Mouse (Mus musculus) cerebellum, postnatal 36 days (tissue): Measurements from ENCODE around the gene Arhgef2.
"Not testable (repeated sequence)": the region's sequence is repeated elsewhere in the genome, so short reads cannot be mapped to it uniquely, and the experiment has no call there.

Experiments
- DNase-seq, 2 experiments: peaks; one replicate each; pipeline ENCODE4 v3.0.0; 2021 to 2022; ENCODE audit warnings: mixed read lengths in 2 of 2

The Arhgef2 gene

DNA sequence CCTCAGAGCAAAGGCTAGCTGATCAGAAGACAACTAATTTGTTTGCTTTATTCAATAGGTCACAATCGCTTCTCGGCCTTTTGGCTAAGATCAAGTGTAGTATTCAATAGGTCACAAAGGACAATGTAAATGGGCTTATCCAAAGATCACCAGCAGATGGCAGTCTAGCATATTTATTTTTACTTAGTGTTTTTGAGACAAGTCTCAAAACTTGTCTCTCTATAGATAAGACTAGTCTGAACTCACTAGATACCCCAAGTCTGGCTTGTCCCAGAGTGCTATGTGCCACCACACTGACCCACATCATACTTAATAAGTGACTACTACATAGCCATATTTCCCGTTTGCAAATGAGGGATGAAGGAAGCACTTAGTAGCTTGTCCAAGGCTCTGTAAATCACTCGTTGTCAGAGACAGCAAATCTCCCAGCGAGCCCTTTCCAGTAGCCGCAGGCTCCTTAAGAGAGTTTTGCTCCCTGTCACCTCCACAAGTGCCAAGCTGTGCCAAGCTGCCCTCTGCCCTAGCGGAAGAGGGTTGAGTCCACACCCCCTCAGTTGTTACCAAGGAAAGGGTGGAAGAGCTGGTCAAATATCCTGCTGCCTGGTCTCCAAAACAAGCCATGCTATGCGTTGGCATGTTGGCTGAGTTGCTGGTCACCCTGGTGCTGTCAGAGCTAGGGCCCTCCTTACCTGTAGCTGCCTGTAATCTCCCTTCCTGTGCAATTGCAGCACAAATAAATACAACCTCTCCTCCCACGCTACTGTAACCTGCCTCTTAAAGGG, 13.6 kb upstream of the Arhgef2 start:
- DNase-seq = peak in 1 of 2 experiments; percentile 53

DNA sequence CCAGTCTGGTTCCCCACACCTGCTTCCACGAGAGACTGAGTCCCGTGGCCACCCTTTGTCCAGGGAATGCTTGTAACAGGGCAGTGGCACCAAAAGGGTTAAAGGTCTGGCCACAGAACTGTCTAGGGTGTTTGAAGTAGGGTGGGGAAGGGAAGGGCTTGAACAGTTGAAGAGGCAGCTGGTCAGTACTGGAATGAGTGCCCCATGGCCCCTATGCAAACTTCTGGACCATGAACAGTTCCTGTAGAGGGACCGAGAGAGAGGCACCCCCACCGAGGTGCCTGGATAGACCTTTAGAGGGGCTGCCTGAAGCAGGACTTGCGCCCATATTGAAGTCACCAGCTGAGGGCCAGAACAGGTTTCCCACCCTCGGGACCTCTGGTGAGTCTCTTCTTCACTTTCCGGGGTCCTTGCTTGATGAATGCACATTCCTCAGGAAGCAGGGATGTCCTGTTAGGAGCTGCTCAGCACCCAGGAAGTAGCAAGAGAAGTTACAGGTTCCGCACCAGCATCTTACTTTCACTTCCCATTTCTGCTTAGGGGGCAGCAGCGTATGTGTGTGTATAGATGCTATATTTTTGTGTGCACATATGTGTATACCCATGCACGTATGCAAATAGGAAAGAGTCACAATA, 12.7 kb upstream of the Arhgef2 start:
- DNase-seq = no peak

DNA sequence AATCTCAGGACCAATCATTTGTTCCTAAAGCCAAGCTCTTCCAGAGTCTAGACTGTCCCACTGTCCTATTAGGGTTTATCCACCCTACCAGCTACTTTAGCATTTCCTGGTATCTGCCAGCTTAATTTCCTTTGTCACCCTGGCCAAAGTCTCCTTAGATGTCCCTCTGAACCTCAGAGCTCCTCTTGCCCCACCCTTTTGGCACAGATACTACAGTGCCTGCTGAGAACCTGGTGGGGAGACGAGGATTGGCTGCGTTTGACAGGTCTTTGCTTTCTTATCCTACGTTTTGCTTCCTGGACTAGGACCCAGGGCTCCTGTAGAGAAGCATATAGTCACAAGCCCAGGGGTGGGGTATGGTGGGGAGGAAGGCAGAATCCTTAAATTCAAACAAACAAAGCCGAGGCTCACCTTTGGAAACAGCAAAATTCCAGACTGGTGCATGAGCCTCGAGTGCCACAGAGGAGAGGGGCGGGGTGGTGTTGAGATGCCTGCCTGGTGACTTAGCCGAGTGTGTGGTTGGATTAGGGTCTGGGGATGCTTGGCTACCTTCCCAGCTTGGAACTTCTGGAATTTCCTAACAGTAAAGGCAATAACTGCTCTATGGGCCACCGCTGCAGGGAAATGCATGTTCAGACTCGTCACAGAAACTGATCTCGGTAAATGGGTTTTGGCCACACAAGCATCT, 11.7 kb upstream of the Arhgef2 start:
- DNase-seq = no peak

DNA sequence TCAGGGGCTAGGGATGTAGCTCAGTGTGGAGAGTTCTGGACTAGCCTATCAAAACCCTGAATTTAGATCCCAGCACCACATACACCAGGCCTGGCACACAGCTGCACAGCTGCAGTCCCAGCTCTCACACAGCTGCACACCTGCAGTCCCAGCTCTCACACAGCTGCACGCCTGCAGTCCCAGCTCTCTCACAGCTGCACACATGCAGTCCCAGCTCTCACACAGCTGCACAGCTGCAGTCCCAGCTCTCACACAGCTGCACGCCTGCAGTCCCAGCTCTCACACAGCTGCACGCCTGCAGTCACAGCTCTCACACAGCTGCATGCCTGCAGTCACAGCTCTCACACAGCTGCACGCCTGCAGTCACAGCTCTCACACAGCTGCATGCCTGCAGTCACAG, 9.2 kb upstream of the Arhgef2 start:
- not testable (repeated sequence) for DNase-seq

DNA sequence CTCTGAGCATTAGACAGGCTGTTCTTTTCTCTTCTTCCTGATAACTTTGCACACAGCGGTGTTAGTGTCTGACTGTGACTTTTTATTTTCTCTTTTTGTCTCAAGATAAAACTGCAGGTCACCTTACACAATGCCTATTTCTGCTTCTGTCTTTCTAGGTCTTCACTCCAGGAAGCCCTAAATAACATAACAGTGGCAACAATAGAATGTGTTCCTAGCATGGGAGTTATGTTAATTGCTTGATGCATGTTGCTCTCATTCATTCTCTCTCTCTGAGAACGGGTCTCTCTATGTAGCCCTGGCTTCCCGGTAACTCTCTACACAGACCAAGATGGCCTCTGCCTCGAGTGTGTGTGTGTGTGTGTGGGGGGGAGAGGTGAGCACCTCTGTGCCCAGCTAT, 3.3 kb upstream of the Arhgef2 start:
- no peak for DNase-seq

DNA sequence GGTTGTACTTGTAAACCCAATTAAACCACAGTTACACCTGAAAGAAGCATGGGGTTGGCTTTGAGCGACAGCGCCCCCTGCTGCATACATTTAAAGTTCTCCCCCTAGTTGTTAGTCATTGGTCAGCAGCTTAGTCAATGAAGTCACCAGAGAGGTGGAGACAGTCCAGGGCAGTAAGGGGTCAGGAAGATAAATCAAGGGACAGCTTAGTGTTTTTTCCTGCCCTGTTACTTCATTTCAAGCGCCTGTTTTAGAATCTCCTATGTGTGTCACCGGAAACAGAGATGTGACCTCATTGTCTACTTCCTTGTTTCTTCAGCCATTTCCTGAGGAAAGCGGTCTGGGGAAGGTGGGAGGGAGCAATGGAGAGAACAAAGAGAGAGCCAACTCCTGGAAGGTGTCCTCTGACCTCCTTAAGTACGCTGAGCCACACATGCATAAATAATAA, 2.0 kb upstream of the Arhgef2 start:
- DNase-seq = peak; percentile 70 to 71

DNA sequence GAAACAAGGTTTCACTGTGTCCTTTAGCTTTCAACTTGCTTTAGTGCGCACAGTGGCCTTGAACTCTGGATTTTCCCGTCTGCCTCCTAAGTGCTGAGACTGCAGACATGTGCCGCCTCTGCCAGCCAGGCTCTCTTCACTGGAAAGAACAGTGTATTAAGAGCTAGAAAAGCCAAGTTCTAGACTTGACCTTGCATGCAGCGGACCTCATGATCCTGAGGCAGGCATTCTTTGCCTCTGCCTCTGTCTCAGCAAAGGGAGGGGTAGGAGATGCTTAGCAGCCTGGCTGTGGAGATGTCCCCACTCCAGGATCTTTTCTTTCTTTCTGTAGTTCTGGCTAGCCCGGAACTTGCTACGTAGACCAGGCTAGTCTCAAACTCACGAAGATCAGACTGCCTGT, 903 bp upstream of the Arhgef2 start:
- DNase-seq = no peak

DNA sequence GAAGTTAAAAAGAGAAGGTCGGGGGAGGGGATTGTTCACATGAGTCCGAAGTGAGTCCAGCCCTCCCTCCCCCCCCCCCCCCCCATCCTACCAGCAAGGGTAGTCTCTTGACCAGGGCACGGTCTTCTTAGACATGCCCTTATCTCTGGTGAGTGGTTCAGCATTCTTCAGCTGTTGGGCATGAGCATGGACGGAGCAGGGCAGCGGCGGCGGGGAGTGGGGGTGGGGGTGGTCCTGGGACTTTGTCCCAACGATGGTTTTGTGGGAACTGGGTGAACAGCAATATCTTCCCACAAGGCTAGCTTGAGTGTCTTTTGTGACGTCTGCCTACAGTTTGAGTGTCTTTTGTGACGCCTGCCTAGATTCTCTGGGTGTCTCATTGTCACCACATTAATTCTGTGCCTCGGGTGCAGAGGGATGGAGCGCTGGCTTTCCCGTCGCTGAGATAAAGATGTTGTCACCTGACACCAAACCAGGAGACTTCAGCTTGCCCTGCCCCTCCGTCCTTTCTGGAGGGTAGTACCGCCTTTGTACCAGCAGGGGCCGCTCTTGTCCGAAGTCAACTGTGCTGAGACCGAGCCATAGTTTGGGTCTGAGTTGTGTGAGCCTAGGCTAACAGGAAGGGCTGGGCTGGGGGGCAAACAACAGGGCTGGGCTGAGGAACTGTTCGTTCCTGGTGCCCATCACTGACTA, 1.4 kb downstream of the Arhgef2 start:
- peak; percentile 90 to 96 for DNase-seq

DNA sequence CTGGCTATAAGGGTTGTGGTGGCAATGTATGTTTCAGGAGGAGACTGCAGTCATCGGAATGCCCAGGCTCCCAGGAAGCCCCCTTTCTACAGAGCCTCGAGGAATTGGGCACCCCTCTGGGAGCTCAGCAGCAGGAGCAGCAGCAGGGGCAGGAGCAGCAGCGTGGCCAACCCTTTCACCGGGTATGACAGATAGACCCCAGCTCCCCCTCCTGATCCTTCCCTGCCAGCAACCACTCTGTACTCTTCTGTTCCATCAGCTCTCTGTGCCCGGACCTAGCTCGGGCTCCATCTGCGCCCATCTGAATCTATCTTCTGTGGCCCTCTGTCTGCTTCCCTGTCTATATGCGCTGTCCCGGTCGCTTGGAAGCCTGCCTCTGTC, 2.0 kb downstream of the Arhgef2 start:
- no peak for DNase-seq

DNA sequence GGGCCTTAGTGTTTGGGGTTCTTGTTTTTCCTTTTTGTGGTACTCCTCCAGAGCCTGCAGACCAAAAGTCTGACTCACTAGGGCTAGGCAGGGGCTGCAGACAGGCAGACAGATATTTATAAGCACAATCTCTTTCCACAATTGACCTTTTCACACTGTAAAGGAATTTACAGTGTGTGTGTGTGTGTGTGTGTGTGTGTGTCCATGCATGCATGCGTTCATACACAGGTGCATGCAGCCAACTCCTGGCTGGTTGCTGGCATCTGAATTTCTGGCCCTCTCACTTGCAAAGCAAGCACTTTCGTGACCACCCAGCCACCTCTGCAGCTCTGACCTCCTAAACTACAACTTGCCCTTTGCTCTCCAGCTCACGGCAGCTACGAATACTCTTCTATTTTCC, 3.3 kb downstream of the Arhgef2 start:
- no peak for DNase-seq

DNA sequence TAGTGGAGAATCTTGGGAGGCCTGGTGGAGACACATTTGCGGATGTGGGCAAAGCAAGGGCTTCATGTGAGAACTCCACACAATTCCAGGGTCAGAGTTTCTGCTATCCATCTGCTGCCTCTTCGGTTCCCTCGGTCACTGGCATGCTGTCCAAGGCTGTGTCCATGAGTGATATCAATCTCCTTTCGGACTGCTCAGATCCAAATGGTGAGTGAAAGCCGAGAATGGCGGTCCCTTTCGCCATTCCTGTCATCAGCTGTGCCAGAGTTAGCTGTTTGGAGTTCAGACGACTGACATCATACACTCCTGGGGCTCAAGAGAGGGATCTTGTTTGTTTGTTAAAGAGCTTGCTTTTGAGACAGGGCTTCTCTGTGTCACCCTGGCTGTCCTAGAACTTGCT, 8.7 kb downstream of the Arhgef2 start:
- no peak for DNase-seq

DNA sequence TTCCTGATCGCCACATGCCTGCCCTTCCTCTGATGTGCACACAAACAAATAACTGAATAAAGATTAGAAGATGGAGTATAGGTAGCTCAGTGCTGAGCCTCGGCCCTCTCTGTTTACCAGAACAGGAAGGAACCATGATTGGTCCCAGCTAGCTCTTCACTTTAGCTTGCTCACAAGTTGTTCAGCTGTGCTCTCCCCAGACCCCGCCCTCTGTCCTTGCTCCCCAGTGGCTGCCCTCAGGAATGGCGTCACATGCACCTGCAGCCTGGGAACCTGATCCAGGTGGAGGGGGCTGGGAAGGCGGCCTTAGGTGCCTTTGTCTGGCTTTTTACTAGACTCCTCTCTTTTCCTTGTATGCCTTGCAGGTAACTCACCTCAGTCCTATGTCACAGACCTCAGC, 9.4 kb downstream of the Arhgef2 start:
- no peak for DNase-seq

DNA sequence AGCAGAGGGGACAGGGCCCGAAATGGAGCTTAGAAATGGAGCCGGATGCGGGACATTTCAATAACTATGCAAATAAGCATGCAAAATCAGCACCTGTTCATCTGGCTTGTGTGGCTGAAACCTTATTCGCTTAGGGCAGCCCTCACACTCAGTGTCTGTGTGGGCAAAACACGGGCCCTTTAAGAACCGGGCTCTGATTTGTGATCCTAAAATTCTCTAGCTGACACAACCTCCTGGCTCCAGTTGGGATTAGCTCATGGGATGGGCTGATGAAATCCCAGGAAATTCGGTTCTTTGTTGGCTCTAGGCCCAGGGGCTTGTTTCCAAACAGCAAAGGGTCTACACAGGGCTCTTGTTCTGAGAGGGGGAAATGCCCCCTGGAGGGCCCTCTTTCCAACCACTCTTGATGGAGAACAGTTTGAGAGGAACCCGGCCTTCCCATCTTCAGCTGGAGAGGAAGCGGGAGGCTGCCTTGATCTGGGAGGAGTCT, 10.2 kb downstream of the Arhgef2 start:
- DNase-seq = peak; percentile 69 to 75

DNA sequence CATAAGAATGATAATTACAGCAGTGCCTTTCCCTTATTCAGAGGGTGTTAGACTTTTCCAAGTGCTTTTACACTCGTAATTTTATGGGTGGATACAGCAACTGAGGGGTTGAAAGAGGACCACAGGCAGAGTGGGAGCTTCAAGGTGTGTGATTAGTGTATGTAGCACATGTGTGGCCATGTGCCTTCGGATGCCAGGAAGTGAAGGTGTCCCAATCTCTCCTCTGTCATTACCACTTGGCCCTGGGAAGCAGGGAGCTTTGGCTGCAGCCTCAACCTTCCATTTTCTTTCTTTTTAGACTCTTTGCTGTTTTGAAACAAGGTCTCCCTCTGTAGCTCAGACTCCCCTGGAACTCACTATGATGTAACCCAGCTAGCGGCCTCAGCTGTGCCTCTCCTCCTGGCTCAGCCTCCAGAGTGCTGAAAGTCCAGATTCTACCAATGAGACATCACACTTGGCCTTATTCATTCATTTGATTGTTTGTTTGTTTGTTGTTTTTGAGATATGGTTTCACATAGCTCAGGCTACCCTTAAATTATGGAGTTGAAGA, 11.3 kb downstream of the Arhgef2 start:
- DNase-seq = no peak

DNA sequence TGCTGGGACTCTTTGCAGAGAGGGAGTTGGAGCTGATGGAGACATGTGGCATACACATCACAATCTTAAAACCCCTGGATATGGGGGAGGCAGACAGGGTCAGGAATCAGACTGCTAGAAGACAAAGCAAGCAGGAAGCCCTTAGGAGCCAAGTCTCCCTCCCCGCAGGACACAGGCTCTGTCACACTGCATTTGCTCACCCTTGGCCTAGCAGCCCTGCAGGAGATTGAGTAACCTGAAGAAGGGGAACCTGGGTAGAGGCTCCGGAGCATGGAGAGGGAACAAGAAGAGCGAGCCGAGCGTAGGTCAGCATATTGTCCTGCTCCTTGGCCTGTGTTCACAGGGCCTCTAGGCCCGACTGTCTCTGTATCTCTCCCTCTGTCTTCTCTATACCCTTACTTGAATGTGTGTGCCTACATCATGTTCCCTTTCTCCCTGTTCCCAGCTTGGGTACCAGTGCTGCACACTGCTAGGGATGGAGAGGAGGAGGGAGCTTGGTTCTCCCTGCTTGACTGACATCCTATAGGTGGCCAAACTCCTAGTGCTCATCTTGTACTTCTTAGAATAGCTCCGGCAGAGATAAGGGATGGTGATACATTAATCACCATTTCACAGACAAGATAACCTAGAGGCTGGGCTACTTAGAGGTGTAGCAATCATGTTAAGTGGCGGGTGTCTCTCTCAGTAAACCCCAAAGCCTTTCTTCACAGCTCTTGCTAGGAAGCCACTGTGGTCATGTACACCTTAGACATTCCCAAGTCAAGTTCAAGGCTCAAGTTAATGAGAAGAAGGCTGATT, 12.5 kb downstream of the Arhgef2 start:
- DNase-seq = peak in 1 of 2 experiments; percentile 40

DNA sequence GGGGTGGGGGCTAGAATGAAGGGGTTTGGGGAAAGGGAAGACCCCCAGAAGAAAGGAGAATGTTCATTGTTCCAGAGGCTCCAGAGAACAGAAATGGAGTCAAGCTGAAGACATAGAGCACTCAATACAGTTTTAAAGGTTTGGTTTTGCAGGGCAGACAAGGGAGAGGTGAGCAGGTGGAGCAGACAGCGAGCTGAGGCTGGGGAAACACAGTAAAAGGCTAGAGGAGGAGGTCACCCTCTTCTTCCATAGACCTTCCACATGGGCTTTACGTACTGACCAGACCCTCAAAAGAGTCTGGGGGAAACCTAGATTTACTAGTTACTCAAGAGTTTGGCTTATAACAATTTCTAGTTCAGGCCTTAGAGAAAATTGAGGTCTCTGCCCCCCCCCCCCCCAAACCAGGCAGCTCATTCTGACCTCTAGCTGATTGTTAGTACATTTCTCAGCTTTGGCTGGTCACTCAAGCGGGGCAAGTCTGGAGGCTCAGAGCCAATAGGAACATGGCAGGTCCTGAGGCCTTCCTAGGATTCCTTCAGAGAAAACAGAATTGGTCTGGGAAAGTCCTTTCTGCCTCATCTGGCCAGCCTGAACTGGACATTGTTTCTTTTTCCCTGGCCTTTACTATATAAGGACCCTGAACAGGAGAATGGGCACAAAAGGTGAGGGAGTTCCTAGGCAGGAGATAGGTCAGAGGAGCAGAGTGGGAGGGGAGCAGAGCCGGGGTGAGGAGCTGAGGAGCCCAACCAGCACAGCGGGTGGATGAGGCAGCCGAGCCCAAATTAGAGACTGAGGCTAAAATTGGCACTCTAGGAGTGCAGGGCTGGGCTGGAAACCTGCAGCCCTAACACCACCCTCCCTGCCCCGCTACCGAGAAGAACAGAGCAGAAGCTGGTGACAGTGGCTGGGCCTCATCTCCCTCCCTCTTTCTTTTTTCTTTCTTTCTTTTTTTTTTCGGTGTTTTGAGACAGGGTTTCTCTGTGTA, 13.6 kb downstream of the Arhgef2 start:
- peak; percentile 64 to 68 for DNase-seq

DNA sequence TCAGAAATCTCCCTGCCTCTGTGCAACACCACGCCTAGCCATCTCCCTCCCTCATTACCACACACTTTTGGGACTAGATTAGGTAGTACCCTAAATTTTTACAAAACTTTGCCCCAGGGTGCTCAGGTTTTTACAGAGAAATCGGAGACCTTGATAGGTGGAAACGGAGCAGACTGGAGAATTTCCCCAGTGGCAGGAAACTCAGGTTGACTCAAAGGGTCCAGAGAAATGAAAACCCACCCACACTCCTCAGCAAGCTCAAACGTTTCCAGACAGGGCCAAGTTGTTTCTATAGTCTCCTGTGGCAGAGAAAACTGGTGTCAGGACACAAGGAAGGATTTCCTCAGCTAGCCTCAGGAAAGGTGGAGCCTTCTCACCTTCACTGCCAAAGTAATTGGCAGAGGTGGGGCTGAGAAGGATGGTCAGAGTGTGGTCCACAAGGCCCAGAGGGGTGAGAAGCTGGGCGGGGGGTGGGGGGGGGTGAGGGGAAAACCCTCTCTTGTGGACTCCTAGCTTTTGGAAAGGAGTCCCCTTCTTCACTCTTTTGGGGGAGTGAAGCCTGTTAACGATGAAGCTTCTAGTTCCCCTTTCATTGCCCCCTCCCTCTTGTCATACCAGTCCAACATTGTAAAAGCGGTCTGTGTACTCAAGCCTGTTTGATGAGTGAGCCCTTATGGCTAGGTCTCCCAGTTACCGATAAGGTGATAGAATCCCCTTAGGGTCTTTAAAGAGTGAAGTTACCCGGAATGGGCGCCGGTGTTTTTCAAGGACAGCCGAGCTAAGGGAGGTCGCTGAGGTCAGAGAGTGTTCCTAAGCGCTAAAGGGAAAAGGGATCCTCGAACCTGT, 14.6 kb downstream of the Arhgef2 start:
- DNase-seq = no peak

DNA sequence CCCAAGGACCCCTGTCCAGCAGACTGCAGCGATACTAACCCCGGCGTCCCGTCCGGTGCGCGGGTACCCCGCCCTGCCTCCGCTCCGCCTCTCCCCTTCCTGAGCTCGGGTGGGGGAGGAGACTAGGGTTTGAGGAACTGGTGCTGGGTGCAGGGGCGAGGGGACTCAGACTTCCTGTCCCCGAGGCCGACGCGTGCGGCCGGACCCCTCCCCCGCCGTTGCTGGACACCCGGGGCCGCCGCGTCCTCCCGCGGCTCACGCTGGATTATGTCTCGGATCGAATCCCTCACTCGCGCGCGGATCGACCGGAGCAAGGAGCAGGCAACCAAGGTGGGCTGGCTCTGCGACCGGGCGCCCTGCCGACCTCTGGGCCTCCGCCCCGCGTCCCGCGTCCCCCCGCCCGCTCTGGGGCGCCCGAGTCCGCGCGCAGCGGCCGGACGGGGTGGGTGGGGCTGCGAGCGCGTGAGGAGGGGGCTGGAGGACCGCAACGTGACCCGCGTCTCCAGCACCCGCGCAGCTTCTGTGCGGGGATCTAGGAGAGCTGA, 15.3 kb downstream of the Arhgef2 start:
- peak; percentile 64 to 67 for DNase-seq

DNA sequence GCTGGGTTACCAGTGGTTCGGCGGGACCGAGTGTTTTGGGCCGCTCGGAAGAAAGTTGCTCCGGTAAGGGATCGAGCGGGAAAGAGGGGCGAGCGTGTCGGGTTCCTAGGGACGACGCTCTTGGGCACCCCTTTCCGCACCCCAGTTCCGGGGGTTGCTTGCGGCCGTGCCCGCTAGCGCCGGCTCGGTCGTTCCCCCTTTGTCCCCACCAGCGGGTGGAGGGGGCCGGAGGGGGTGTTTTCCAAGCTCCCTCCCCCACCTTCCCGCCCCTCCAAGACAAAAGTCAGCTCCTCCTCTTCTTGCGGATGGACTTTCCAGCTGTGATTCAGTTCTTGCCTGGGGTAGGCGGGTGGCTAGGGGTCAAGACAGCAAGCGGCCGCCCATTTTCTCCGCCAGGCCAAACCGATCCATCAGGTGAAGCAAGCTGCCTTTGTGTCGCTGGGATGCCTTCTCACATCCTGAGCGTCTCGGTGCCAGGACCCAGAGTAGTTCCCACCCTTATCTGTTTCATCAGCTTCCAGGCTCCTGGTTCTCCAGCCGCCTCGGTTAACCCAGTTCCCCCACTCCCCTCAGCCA, 15.9 kb downstream of the Arhgef2 start:
- peak in 1 of 2 experiments; percentile 54 for DNase-seq
